Mouse (Mus musculus) liver (tissue): Measurements from ENCODE around the gene Enho.

Source experiments
- DNase-seq: peaks from one replicate; pipeline ENCODE4 v3.0.0-alpha.2; 2020; ENCODE audit warnings: mixed read lengths

Enho gene

GRCm38 (mm10) chr4:41630196-41630595 is 9.9 kb downstream of the Enho start:
- peak; percentile 39 for DNase-seq

- no peak for DNase-seq
These were observed 11.8 kb downstream of the Enho start for GRCm38 (mm10) chr4:41628202-41628927.

- no peak for DNase-seq
These were observed 18.1 kb downstream of the Enho start for GRCm38 (mm10) chr4:41622071-41622470.

GRCm38 (mm10) chr4:41618916-41619746 is 21.0 kb downstream of the Enho start:
- DNase-seq, result no peak

GRCm38 (mm10) chr4:41615661-41616599 is 24.2 kb downstream of the Enho start:
- no peak for DNase-seq

- peak; percentile 65 for DNase-seq
These were observed 26.0 kb downstream of the Enho start for GRCm38 (mm10) chr4:41614156-41614555.

- no peak for DNase-seq
These were observed 28.0 kb downstream of the Enho start for GRCm38 (mm10) chr4:41612166-41612565.

GRCm38 (mm10) chr4:41610594-41610980 is 29.5 kb downstream of the Enho start:
- DNase-seq, result no peak

- DNase-seq, result no peak
These were observed 30.2 kb downstream of the Enho start for GRCm38 (mm10) chr4:41609681-41610593.

- DNase-seq, result peak; percentile 39
These were observed 33.3 kb downstream of the Enho start for GRCm38 (mm10) chr4:41606784-41607183.

- no peak for DNase-seq
These were observed 35.4 kb downstream of the Enho start for GRCm38 (mm10) chr4:41604476-41605396.

- DNase-seq, result no peak
These were observed 37.3 kb downstream of the Enho start for GRCm38 (mm10) chr4:41602818-41603217.
